Mouse (Mus musculus): ENCODE data around the gene Mvb12b.
A peak's percentile ranks its signal among the peaks of the same experiment; 100 is the strongest.

The Mvb12b gene

GRCm38 (mm10) chr2:33786064-33786463 lies 101.7 kb downstream of the Mvb12b start:
- DNase-seq (ENCODE audit: inconsistent age in 2 of 2, low spot score in 1 of 2) = no peak

- peak; percentile 16 to 35 for DNase-seq (ENCODE audit: inconsistent age in 2 of 2, low spot score in 1 of 2)
Observed at GRCm38 (mm10) chr2:33785596-33785995, 102.2 kb downstream of the Mvb12b start.

- no peak for DNase-seq (ENCODE audit: inconsistent age in 2 of 2, low spot score in 1 of 2)
Observed at GRCm38 (mm10) chr2:33784721-33785120, 103.0 kb downstream of the Mvb12b start.

- no peak for DNase-seq (ENCODE audit: inconsistent age in 2 of 2, low spot score in 1 of 2)
Observed at GRCm38 (mm10) chr2:33783419-33783818, 104.3 kb downstream of the Mvb12b start.

- no peak for DNase-seq (ENCODE audit: inconsistent age in 2 of 2, low spot score in 1 of 2)
Observed at GRCm38 (mm10) chr2:33781655-33782400, 105.9 kb downstream of the Mvb12b start.

- DNase-seq (ENCODE audit: inconsistent age in 2 of 2, low spot score in 1 of 2) = no peak
Observed at GRCm38 (mm10) chr2:33778466-33778865, 109.3 kb downstream of the Mvb12b start.

GRCm38 (mm10) chr2:33777051-33777450 lies 110.7 kb downstream of the Mvb12b start:
- no peak for DNase-seq (ENCODE audit: inconsistent age in 2 of 2, low spot score in 1 of 2)

GRCm38 (mm10) chr2:33774884-33775283 lies 112.9 kb downstream of the Mvb12b start:
- no peak for DNase-seq (ENCODE audit: inconsistent age in 2 of 2, low spot score in 1 of 2)

GRCm38 (mm10) chr2:33774106-33774505 lies 113.6 kb downstream of the Mvb12b start:
- no peak for DNase-seq (ENCODE audit: inconsistent age in 2 of 2, low spot score in 1 of 2)

- no peak for DNase-seq (ENCODE audit: inconsistent age in 2 of 2, low spot score in 1 of 2)
Observed at GRCm38 (mm10) chr2:33772439-33772838, 115.3 kb downstream of the Mvb12b start.

GRCm38 (mm10) chr2:33771388-33771787 lies 116.4 kb downstream of the Mvb12b start:
- no peak for DNase-seq (ENCODE audit: inconsistent age in 2 of 2, low spot score in 1 of 2)

- DNase-seq (ENCODE audit: inconsistent age in 2 of 2, low spot score in 1 of 2) = no peak
Observed at GRCm38 (mm10) chr2:33770526-33771130, 117.1 kb downstream of the Mvb12b start.

GRCm38 (mm10) chr2:33764476-33764875 lies 123.3 kb downstream of the Mvb12b start:
- no peak for DNase-seq (ENCODE audit: inconsistent age in 2 of 2, low spot score in 1 of 2)

GRCm38 (mm10) chr2:33762210-33762609 lies 125.5 kb downstream of the Mvb12b start:
- no peak for DNase-seq (ENCODE audit: inconsistent age in 2 of 2, low spot score in 1 of 2)

- DNase-seq (ENCODE audit: inconsistent age in 2 of 2, low spot score in 1 of 2) = peak; percentile 38 to 71
Observed at GRCm38 (mm10) chr2:33760571-33760991, 127.2 kb downstream of the Mvb12b start.

- no peak for DNase-seq (ENCODE audit: inconsistent age in 2 of 2, low spot score in 1 of 2)
Observed at GRCm38 (mm10) chr2:33759447-33759846, 128.3 kb downstream of the Mvb12b start.

- peak; percentile 28 to 57 for DNase-seq (ENCODE audit: inconsistent age in 2 of 2, low spot score in 1 of 2)
Observed at GRCm38 (mm10) chr2:33755633-33756020, 132.1 kb downstream of the Mvb12b start.

GRCm38 (mm10) chr2:33754980-33755632 lies 132.6 kb downstream of the Mvb12b start:
- no peak for DNase-seq (ENCODE audit: inconsistent age in 2 of 2, low spot score in 1 of 2)

- no peak for DNase-seq (ENCODE audit: inconsistent age in 2 of 2, low spot score in 1 of 2)
Observed at GRCm38 (mm10) chr2:33754317-33754633, 133.5 kb downstream of the Mvb12b start.

- DNase-seq (ENCODE audit: inconsistent age in 2 of 2, low spot score in 1 of 2) = peak; percentile 87 to 95
Observed at GRCm38 (mm10) chr2:33753630-33754316, 134.0 kb downstream of the Mvb12b start.

- DNase-seq (ENCODE audit: inconsistent age in 2 of 2, low spot score in 1 of 2) = no peak
Observed at GRCm38 (mm10) chr2:33750611-33751010, 137.1 kb downstream of the Mvb12b start.

- peak; percentile 68 to 93 for DNase-seq (ENCODE audit: inconsistent age in 2 of 2, low spot score in 1 of 2)
Observed at GRCm38 (mm10) chr2:33746471-33746870, 141.3 kb downstream of the Mvb12b start.
